Mouse (Mus musculus) brown adipose tissue, adult 24 weeks (tissue): ENCODE results near the gene Crcp. TPM values are rescaled to one million over a fixed set of nuclear protein-coding genes. Genes with fewer than 3 reads are reported as not detected.
"Not testable (repeated sequence)": the region's sequence is repeated elsewhere in the genome, so short reads cannot be mapped to it uniquely, and the experiment has no call there.

Source experiments
- H3K27ac ChIP-seq: fragments of 200-500 bp; replicated peaks from 2 replicates; pipeline ENCODE4 v1.5.1; 2012; ENCODE audit warnings: low read depth, mild to moderate bottlenecking, low read length
- H3K4me1 ChIP-seq: fragments of 200-500 bp; 2 replicates; pipeline ENCODE4 v1.6.1; 2012; ENCODE audit warnings: low read length, mixed read lengths; ENCODE audit not compliant: control insufficient read depth, insufficient read depth, insufficient read length
- H3K4me3 ChIP-seq: fragments of 200-500 bp; 2 replicates; pipeline ENCODE4 v1.5.1; 2012; ENCODE audit warnings: low read depth, mild to moderate bottlenecking, low read length, moderate library complexity; ENCODE audit not compliant: insufficient read depth
- polyA plus RNA-seq: library from polyadenylated mRNA; stranded (reverse); fragments of >200 nt; gene quantifications from 2 replicates; pipeline ENCODE4 v1.2.4, GENCODE M21; 2012; ENCODE audit not compliant: missing spikeins, insufficient read depth, insufficient read length

Crcp gene
- polyA plus RNA-seq, 1 experiment, result 21.9 TPM

DNA sequence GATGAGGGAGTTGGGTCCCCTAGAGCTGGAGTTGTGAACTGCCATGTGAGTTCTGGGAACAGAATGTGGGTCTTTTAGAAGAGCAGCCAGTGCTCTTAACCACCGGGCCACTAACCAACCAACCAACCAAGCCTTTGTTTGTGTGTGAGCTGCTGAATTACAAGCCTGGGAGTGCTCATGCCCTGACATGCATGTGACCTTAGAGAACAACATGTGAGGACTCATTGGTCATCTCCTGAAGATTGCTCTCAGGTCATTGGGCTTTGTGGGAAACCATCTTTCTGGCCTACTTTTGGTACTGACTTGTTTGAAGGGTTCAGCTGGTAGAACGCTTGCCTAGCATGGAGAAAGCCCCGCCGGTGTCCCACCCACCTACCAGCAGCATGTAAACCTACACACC lies 19.3 kb upstream of the Crcp start:
- Histone ChIP-seq H3K4me3 (no peak overlapping the region), H3K4me1 (no peaks in the 10 kb centered on the region), H3K27ac (no peak overlapping the region)

DNA sequence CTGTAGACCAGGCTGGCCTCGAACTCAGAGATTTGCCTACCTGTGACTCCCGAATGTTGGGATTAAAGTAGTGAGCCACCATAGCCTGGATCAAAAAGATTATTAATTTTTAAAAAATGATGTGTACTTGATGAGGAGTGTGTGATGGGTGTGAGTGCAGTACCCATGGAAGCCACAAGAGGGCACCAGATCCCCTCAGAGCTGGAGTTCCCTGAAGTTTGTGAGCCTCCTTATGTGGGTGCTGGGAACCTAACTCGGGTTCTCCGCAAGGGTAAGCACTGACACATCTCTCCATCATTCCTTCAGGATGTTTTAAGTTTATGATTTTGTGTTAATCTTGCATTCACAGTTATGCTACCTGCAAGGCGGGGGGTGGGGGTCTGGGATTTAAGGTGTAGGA lies 18.1 kb upstream of the Crcp start:
- no peaks in the 10 kb centered on the region for H3K4me1 ChIP-seq
- H3K27ac ChIP-seq, result no peak overlapping the region
- no peak overlapping the region for H3K4me3 ChIP-seq

DNA sequence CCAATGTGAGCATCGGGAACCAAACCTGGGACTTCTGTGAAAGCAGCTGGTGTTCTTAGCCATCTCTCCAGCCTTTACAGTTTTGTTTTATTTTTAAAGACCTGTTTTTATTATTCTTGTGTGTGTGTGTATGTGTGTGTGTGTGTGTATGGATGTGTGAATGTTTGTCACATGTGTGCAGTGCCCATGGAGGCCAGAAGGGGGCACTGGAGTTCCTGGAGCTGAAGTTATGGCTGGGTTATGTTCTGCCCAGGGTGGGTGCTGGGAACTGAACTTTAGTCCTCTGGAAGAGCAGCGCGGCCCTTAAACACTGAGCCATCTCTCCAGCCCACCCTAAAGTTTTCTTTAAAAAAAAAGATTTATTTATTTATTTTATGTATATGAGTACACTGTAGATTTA lies 14.0 kb upstream of the Crcp start:
- Histone ChIP-seq H3K27ac (no peak overlapping the region), H3K4me3 (no peak overlapping the region), H3K4me1 (no peaks in the 10 kb centered on the region)

DNA sequence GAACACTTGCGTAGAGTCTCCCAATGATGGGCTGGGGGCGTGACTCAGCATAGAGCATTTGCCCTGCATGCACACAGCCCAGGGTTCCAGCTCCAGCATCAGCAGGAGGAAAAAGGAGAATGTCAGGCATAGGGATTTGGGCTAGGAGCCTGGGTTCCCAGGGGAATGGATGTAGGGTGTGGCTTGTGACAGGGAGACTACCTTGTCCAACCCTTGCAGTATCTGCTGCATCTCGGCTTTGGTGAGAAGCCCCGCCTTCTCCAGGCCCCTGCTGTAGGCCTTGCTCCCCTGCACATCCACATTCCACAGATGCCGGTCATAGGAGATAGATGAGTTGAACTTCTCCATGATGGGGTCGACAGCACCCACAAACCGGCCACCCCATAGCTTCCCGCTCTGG lies 9.6 kb upstream of the Crcp start:
- no peak overlapping the region for H3K4me3 ChIP-seq
- H3K4me1 ChIP-seq, result no peaks in the 10 kb centered on the region
- no peak overlapping the region for H3K27ac ChIP-seq

DNA sequence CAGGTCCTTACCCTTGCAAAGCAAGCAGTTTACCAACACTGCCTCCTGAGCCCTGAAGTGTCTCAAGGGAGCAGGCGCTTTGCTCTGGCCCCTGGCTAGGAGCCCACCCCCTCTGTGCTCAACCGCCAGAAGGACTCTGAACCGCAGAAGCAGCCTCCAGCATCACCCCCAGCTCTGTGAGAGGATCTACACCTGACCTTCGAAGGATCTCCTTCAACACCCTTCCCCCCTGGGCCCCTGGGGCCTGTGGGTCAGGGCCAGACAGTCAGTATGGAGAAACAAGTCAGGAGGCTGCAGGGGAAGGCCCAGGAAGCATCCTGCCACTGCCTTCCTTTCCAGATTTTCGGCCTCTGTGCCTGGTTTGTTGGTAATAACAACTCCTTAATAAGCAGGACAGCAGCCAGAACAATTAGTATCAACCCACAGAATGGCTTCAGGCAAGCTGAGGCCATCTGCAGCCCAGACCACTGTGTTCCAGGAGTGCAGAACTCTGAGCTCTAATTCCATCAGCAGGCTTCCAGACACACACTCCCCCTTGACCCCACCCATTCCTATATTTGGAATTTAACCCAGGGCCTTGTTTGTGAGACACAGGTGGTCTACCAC lies 7.6 kb upstream of the Crcp start:
- no peaks in the 10 kb centered on the region for H3K4me1 ChIP-seq
- H3K4me3 ChIP-seq, result no peak overlapping the region
- H3K27ac ChIP-seq, result no peak overlapping the region

DNA sequence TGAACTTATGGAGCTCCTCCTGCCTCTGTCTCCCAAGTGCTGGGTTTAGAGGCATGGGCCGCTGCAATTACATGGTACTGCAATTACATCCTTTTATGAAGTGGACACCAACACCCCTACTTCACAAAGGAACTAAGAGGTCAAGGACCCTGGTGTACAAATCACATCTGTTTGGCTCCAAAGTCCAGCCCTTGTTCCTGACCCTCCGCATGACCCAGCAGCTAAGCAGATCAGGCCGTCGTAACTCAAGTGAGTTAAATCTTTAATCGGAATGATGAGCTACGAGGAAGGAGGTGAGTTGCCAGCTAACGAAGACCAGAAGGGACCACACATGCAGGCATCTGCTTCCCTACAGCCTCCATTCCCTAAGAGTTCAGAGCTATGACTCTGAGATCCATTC lies 6.7 kb upstream of the Crcp start:
- Histone ChIP-seq H3K27ac (no peak overlapping the region), H3K4me3 (no peak overlapping the region), H3K4me1 (no peaks in the 10 kb centered on the region)

DNA sequence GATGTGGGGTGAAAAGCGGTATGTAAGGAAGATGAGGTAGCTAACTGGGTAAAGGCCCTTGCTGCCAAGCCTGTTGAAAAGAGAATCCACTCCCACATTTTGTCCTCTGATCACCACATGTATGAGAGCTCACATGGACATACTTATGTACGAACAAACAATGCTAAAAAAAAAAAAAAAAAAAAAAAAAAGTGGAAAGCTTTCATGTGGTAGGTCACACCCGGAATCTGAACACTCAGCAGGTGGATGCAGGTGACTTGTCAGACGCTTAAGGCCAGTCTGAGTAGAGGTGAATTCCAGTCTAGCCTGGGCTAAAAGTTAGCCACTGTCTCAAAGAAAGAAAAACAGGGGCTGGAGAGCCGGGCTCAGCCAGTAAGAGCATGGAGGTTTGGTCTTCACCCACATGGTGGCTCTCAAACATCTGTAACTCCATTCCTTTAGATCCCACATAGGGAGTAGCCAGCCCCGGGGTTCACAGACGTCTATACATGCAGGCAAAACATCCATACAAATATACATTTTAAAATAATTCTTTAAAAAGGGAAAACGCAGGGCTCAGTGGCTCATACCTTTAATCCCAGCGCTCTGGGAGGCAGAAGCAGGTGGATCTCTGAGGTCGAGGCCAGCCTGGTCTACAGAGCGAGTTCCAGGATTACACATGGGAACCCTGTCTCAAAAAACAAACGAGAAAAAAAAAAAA lies 5.9 kb upstream of the Crcp start:
- no peaks in the 10 kb centered on the region for H3K4me1 ChIP-seq
- no peak overlapping the region for H3K4me3 ChIP-seq
- no peak overlapping the region for H3K27ac ChIP-seq

DNA sequence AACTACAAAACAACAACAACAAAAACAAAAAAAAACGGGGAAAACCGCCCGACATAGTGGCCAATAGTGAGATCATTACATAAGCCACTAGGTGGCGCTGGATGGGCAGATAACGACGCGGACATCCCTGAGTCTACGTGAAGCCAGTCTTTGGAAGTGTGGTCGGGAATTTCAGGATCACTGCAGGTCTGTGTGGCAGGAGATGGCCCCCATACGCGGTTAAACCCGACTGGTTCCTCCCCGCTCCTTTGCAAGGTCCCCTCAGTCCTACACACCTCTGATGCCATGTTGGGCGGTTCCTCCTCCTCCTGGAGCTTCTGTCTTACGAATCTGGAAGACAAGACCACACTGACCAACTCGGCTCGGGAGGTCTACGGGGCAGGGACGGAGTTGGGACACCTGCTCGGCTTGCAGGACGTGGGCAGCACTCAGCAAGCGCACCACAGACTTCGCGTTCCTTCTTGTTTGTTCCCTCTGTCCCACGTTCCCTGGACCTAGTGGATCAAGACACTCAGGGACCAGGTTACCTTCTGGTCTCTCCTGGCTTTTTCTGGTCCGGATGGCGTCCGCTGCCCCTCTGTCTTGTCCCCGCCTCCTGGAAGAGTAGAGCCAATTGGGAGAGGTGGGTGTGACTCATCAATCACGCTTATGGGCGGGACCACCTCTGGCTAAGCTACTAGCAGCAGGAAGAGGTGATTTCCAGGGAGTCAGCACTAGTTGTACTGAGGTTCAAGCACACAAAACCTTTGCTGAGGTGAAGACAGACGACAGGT lies 5.1 kb upstream of the Crcp start:
- peak overlapping the region; percentile 43 for H3K27ac ChIP-seq

DNA sequence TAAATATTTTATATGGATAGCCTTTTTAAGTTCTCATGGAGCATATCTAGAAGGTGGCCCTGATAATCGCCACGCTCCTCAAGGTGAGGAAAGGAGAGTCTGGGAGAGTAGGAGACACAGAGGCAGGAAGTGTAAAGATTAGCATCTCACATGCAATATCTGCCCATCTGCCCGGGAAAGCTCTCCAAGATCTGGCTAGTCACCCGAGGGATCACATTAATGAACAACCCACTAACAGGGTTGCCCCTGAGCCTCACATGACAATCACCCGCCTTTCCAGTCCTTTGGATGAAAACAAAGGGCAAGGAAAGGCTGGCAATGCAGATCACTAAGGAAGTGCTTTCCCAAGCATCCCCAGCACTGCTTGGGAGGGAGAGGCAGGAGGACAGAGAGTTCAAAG lies 2.0 kb upstream of the Crcp start:
- Histone ChIP-seq H3K4me3 (no peak overlapping the region), H3K27ac (no peak overlapping the region), H3K4me1 (peaks cover 3% of the 10 kb centered on the region; the same call in 1 of the 2 replicates)

More for the DNA sequence above, 5.1 kb upstream of the Crcp start:
- H3K4me1 ChIP-seq, result no peaks in the 10 kb centered on the region
- H3K4me3 ChIP-seq, result peak overlapping the region; percentile 72

DNA sequence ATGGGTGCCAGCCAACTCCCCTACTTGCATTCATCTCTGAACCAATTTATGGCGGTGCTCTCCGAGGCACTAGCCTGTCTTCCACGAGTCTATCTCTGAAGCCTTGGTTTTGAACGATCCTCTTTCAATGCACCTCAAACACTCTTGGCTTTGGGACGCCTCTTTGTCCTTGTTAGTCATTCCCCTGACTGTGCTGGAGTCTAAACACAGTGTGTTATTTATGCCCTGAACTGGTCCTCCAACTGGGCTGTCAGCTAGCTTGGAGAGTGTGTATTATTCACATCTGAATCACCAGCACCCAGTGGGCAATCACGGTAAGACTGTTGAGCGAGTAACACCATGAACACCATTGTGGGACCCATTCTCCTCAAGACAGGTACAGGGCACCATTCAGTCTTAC lies 1.4 kb upstream of the Crcp start:
- no peak overlapping the region for H3K27ac ChIP-seq

DNA sequence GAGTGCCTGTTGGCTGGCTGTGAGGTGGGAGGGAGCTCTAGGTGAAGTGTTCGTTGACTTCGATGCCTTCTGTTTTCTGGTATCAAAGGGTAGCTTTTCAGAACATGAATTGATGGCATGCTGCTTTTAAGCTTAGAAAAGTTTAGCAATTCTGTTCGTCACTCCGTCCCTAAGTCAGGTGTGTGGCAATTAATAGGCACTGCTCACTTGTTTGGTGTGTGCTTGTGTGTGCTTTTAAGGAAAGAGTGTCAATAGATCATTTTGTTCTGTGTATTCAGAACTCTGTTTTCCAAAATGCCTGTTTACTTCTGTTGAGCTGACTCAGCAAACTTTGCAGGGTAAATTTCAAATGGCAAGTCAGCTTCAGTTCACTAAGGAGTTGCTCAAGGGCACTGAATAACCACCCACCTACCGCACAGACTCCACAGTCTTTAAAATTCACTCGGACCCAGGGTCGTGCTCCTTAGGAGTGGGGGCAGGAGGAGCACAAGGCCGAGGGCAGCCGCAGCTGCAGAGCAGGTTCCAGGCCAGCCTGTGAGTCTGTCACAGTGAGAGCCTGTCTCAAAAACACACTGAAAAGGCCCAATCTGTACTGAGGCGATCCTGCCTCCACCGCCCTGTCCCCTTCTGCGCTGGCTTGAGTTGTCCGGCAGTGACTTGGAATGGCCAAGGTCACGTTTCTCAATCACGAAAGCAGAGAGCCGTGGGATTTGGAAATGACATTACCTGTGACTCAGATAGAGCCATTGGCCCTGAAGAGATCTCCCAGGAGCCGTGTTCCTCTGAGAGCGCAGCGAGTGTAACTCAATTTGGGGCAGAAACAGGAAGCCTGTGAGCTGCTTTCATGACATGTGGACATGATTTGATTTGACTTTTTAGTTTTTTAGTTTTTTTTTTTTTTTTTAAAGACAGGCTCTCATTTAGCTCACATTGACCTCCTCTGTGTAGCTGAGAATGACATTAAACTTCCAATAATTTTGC lies 2.6 kb downstream of the Crcp start:
- peak overlapping the region; percentile 83 for H3K27ac ChIP-seq
- H3K4me3 ChIP-seq, result no peak overlapping the region

More for the DNA sequence above, 1.4 kb upstream of the Crcp start:
- Histone ChIP-seq H3K4me3 (no peak overlapping the region), H3K4me1 (peaks cover 8% of the 10 kb centered on the region)

DNA sequence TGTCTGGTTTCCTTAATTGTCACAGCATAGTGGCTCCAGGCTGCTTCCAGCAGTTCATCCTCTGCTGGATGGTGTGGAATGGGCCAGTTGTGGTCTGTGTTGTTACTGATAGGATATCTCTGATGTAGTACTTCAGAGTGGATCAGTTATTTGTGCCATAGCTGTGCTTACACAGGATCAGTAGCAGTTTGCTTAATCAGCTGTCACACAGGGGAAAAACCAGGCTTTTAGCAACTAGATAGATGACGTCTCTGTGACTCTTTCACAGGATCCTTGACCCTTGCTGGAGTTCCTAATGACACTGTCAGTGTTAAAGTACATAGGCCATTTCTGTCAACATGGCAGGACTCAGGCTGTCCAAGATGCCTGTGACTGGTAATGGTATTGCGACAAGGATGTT lies 4.8 kb downstream of the Crcp start:
- H3K27ac ChIP-seq, result no peak overlapping the region
- H3K4me3 ChIP-seq, result no peak overlapping the region
- H3K4me1 ChIP-seq, result peaks cover 10% of the 10 kb centered on the region

More for the DNA sequence above, 2.6 kb downstream of the Crcp start:
- peaks cover 10% of the 10 kb centered on the region for H3K4me1 ChIP-seq

DNA sequence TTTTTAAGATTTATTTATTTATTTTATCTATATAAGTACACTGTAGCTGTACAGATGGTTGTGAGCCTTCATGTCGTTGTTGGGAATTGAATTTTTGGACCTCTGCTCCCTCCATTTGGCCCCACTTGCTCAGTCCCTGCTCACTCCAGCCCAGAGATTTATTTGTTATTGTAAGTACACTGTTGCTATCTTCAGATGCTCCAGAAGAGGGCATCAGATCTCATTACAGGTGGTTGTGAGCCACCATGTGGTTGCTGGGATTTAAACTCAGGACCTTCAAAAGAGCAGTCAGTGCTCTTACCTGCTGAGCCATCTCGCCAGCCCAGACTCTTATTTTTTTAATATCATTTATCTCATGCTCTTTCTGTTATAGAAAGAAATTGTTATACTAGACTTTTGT lies 7.2 kb downstream of the Crcp start:
- not testable (repeated sequence) for H3K4me3 ChIP-seq, H3K27ac ChIP-seq, H3K4me1 ChIP-seq

DNA sequence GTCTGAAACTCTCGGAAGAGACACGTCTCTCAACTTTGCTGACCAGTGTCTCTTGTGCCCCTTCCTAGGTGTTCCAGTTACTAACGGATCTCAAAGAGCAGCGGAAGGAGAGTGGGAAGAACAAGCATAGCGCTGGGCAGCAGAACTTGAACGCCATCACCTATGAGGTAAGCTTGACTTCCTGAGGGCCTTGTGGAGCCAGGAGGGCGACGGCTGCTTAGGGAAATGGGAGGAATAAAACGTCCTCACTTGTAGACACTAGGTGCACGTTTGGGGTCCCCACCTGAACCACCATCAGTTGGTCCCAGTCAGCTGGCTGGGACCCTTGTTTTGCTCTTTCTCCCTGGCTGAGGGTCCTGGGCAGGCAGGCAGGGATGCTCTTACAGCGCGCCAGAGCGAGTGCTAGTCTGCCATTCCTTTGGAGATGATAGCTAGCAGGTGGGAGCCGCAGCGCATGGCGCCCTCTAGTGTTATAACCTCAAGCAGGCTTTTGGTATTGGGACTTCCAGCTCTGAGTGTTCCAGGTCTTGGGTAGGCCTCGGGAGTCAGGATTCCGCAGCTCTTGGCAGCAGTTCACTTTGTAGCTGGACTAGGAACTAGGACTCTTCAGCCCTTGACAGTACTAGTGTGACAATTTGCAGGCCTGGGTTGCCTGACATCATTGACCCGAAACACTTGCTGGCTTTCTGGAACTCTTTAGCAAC lies 8.8 kb downstream of the Crcp start:
- Histone ChIP-seq H3K4me3 (no peak overlapping the region), H3K27ac (no peak overlapping the region), H3K4me1 (0 out of 2 replicates have a peak, but pooled peaks cover 2% of the 10 kb centered on the region)
